Mouse (Mus musculus) kidney, embryonic 15.5 days (tissue): ENCODE data around the gene Rab44. TPM values are rescaled to one million over a fixed set of nuclear protein-coding genes. Genes with fewer than 3 reads are reported as not detected.

Experiments used
- ATAC-seq: fragments of 200-750 bp; cut with Nextera tagmentation; replicated peaks from 2 replicates; pipeline ENCODE4 v1.8.0; 2017; ENCODE audit warnings: moderate TSS enrichment; ENCODE audit not compliant: low FRiP score
- H3K27ac ChIP-seq: fragments of 300-500 bp; sonication (generic); 2 replicates; pipeline ENCODE4 v1.5.1; 2015; ENCODE audit warnings: mild to moderate bottlenecking, inconsistent platforms
- H3K27me3 ChIP-seq: fragments of 300-500 bp; sonication (generic); 2 replicates; pipeline ENCODE4 v1.6.1; 2015; ENCODE audit warnings: inconsistent platforms
- H3K36me3 ChIP-seq: fragments of 300-500 bp; sonication (generic); 2 replicates; pipeline ENCODE4 v1.6.1; 2015; ENCODE audit warnings: inconsistent platforms
- H3K4me1 ChIP-seq: fragments of 300-500 bp; sonication (generic); 2 replicates; pipeline ENCODE4 v1.6.1; 2015; ENCODE audit warnings: inconsistent platforms
- H3K4me2 ChIP-seq: fragments of 300-500 bp; sonication (generic); 2 replicates; pipeline ENCODE4 v1.6.1; 2015; ENCODE audit warnings: moderate library complexity, mild to moderate bottlenecking, inconsistent platforms
- H3K4me3 ChIP-seq: fragments of 300-500 bp; sonication (generic); replicated peaks from 2 replicates; pipeline ENCODE4 v1.5.1; 2015; ENCODE audit warnings: mild to moderate bottlenecking, inconsistent platforms
- H3K9ac ChIP-seq: fragments of 300-500 bp; sonication (generic); 2 replicates; pipeline ENCODE4 v1.6.1; 2015; ENCODE audit warnings: mild to moderate bottlenecking, inconsistent platforms
- H3K9me3 ChIP-seq: fragments of 300-500 bp; sonication (generic); replicated peaks from 2 replicates; pipeline ENCODE4 v1.6.1; 2016; ENCODE audit warnings: inconsistent platforms
- WGBS: fragments of 180-500 bp; shearing (Covaris S2); methylation state at CpG from one replicate; pipeline ENCODE4 v1.1.7; 2015; ENCODE audit warnings: mixed read lengths; 5-methylcytosine and 5-hydroxymethylcytosine counted together
- polyA plus RNA-seq: library from polyadenylated mRNA; unstranded; fragments of >200 nt; fragmentation: Nextera tagmentation; extraction: Ambion mirVana; gene quantifications from 2 replicates; pipeline ENCODE4 v1.2.1, GENCODE M21; 2015

The Rab44 gene
- polyA plus RNA-seq, 1 experiment from 2014 or later: 0.34 TPM

GRCm38 (mm10) chr17:29116023-29116422 is 2.1 kb downstream of the Rab44 start:
- Histone ChIP-seq H3K27ac (no peak overlapping the region), H3K4me2 (no peak overlapping the region), H3K9me3 (no peaks in the 10 kb centered on the region), H3K36me3 (no peaks in the 10 kb centered on the region), H3K27me3 (no peaks in the 10 kb centered on the region), H3K4me3 (no peak overlapping the region), H3K4me1 (no peaks in the 10 kb centered on the region), H3K9ac (no peak overlapping the region)
- 76% methylated on average over 12 of the region's 12 CpGs for WGBS
- ATAC-seq: no peak

- Histone ChIP-seq H3K27me3 (no peaks in the 10 kb centered on the region), H3K9ac (no peak overlapping the region), H3K4me2 (no peak overlapping the region), H3K36me3 (no peaks in the 10 kb centered on the region), H3K9me3 (no peaks in the 10 kb centered on the region), H3K4me3 (no peak overlapping the region), H3K27ac (no peak overlapping the region), H3K4me1 (no peaks in the 10 kb centered on the region)
- 81% methylated on average over 8 of the region's 8 CpGs for WGBS
- ATAC-seq: no peak
Measured at GRCm38 (mm10) chr17:29117006-29117648, 3.2 kb downstream of the Rab44 start.

DNA sequence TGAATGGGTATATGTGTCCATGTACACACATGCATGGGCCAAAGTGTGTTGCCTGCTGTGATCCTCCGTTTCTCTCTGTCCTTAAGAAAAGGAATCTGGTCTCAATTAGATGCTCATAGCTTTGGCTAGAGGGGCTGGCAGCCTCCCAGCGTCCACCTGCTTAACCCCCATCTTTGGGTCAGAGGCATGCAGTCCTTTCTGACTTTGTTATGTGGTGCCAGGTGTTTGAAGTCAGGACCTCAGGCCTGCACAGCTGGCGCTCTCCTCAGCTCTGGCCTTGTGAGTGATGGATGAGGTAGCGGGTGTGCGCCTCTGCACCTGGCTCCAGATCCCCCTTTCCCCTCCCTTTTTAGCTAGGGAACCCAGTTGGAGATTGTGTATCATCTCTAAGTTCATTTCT is 4.1 kb downstream of the Rab44 start:
- no peaks in the 10 kb centered on the region for H3K36me3 ChIP-seq
- H3K9me3 ChIP-seq: no peaks in the 10 kb centered on the region
- H3K4me1 ChIP-seq: peaks cover 7% of the 10 kb centered on the region
- no peak overlapping the region for H3K9ac ChIP-seq
- 35% methylated on average over 5 of the region's 5 CpGs for WGBS
- H3K4me3 ChIP-seq: no peak overlapping the region
- H3K27ac ChIP-seq: no peak overlapping the region
- H3K4me2 ChIP-seq: no peak overlapping the region
- no peaks in the 10 kb centered on the region for H3K27me3 ChIP-seq
- ATAC-seq: no peak

DNA sequence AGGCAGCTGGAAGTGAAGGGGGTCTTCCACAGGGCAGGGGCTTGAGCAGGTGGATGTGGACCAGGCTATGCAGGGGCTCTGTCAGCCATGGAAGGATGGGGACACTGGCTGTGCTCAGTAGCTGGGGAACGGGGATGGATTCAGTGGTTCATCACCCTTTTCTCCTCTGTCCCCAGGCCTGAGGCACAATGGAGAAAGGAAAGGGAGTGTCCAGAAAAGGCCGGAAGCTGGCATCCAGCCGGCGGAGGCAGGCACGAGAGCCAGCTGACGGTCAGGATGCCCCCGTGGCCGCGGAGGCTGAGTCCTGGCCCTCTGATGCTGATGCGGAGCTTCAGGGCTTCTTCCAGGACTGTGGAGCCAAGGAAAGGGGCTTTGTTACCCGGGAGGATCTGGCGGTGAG is 6.7 kb downstream of the Rab44 start:
- no peaks in the 10 kb centered on the region for H3K9me3 ChIP-seq
- ATAC-seq: no peak
- 57% methylated on average over 12 of the region's 12 CpGs for WGBS
- H3K4me1 ChIP-seq: peaks cover 17% of the 10 kb centered on the region
- no peak overlapping the region for H3K9ac ChIP-seq
- H3K4me3 ChIP-seq: no peak overlapping the region
- no peaks in the 10 kb centered on the region for H3K27me3 ChIP-seq
- H3K36me3 ChIP-seq: no peaks in the 10 kb centered on the region
- H3K27ac ChIP-seq: no peak overlapping the region
- no peak overlapping the region for H3K4me2 ChIP-seq

- H3K27me3 ChIP-seq: no peaks in the 10 kb centered on the region
- ATAC-seq: peak; percentile 49; the same call in 1 of the 2 replicates
- peaks cover 17% of the 10 kb centered on the region for H3K4me1 ChIP-seq
- WGBS: 51% methylated on average over 6 of the region's 6 CpGs
- no peak overlapping the region for H3K4me3 ChIP-seq
- H3K4me2 ChIP-seq: no peak overlapping the region
- H3K36me3 ChIP-seq: no peaks in the 10 kb centered on the region
- no peaks in the 10 kb centered on the region for H3K9me3 ChIP-seq
- H3K27ac ChIP-seq: peak overlapping the region; percentile 79
- H3K9ac ChIP-seq: no peak overlapping the region
Measured at GRCm38 (mm10) chr17:29122817-29123216, 8.9 kb downstream of the Rab44 start.

- peak; percentile 91 for ATAC-seq
- Histone ChIP-seq H3K36me3 (no peaks in the 10 kb centered on the region), H3K27ac (peak overlapping the region; percentile 79), H3K9ac (no peak overlapping the region), H3K4me3 (no peak overlapping the region), H3K9me3 (no peaks in the 10 kb centered on the region), H3K4me2 (no peak overlapping the region; the same call in 1 of the 2 replicates), H3K27me3 (no peaks in the 10 kb centered on the region), H3K4me1 (peaks cover 17% of the 10 kb centered on the region)
- WGBS: 43% methylated on average over 6 of the region's 6 CpGs
Measured at GRCm38 (mm10) chr17:29123578-29124174, 9.7 kb downstream of the Rab44 start.

GRCm38 (mm10) chr17:29126561-29126960 is 12.6 kb downstream of the Rab44 start:
- ATAC-seq: no peak
- WGBS: 97% methylated on average over 3 of the region's 3 CpGs
- Histone ChIP-seq H3K36me3 (no peaks in the 10 kb centered on the region), H3K9me3 (no peaks in the 10 kb centered on the region), H3K27me3 (no peaks in the 10 kb centered on the region), H3K4me2 (no peak overlapping the region), H3K27ac (no peak overlapping the region), H3K4me3 (no peak overlapping the region), H3K9ac (no peak overlapping the region), H3K4me1 (peaks cover 17% of the 10 kb centered on the region)

GRCm38 (mm10) chr17:29129341-29129740 is 15.4 kb downstream of the Rab44 start:
- WGBS: 54% methylated on average over 5 of the region's 5 CpGs
- ATAC-seq: no peak

GRCm38 (mm10) chr17:29135066-29135465 is 21.1 kb downstream of the Rab44 start:
- WGBS: 74% methylated on average over 5 of the region's 5 CpGs
- peaks cover 5% of the 10 kb centered on the region; the same call in 1 of the 2 replicates for H3K4me1 ChIP-seq

More at GRCm38 (mm10) chr17:29129341-29129740, 15.4 kb downstream of the Rab44 start:
- peaks cover 4% of the 10 kb centered on the region; the same call in 1 of the 2 replicates for H3K4me1 ChIP-seq
- H3K27me3 ChIP-seq: no peaks in the 10 kb centered on the region
- H3K4me2 ChIP-seq: no peak overlapping the region
- no peak overlapping the region for H3K4me3 ChIP-seq
- no peaks in the 10 kb centered on the region for H3K9me3 ChIP-seq
- H3K9ac ChIP-seq: no peak overlapping the region
- no peak overlapping the region for H3K27ac ChIP-seq
- H3K36me3 ChIP-seq: no peaks in the 10 kb centered on the region

DNA sequence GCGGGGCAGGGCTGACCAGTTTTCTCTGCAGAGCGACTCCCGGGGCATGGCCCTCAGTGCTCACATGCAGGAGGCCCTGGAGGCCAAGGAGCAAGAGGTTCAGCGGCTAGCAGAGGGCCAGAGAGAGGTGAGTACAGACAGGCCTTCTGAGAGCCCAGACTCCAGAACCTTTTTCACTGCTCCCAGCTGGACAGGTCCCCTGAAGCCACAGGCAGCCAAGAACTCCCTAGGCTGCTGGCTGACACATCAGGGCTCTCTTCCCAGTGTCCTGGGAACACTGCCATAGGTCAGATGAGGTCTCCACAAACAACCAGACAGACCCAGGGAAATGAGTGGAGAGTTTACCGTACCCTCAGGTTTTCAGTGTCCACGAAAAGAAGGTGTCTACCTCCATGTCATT is 22.3 kb downstream of the Rab44 start:
- ATAC-seq: no peak
- H3K9ac ChIP-seq: no peak overlapping the region
- 55% methylated on average over 6 of the region's 6 CpGs for WGBS
- no peak overlapping the region for H3K4me2 ChIP-seq
- H3K36me3 ChIP-seq: no peaks in the 10 kb centered on the region
- no peaks in the 10 kb centered on the region for H3K9me3 ChIP-seq
- H3K27ac ChIP-seq: no peak overlapping the region
- H3K27me3 ChIP-seq: no peaks in the 10 kb centered on the region
- peaks cover 5% of the 10 kb centered on the region; the same call in 1 of the 2 replicates for H3K4me1 ChIP-seq
- H3K4me3 ChIP-seq: no peak overlapping the region

More at GRCm38 (mm10) chr17:29135066-29135465, 21.1 kb downstream of the Rab44 start:
- Histone ChIP-seq H3K4me2 (no peak overlapping the region), H3K27ac (no peak overlapping the region), H3K4me3 (no peak overlapping the region), H3K36me3 (no peaks in the 10 kb centered on the region), H3K9ac (no peak overlapping the region), H3K27me3 (no peaks in the 10 kb centered on the region), H3K9me3 (no peaks in the 10 kb centered on the region)
- ATAC-seq: no peak

GRCm38 (mm10) chr17:29137906-29138305 is 24.0 kb downstream of the Rab44 start:
- Histone ChIP-seq H3K4me1 (peaks cover 5% of the 10 kb centered on the region; the same call in 1 of the 2 replicates), H3K4me2 (no peak overlapping the region), H3K36me3 (no peaks in the 10 kb centered on the region), H3K27me3 (no peaks in the 10 kb centered on the region), H3K27ac (no peak overlapping the region), H3K9ac (no peak overlapping the region), H3K9me3 (no peaks in the 10 kb centered on the region), H3K4me3 (no peak overlapping the region)
- ATAC-seq: no peak
- WGBS: 85% methylated on average over 7 of the region's 7 CpGs

GRCm38 (mm10) chr17:29141577-29141976 is 27.6 kb downstream of the Rab44 start:
- ATAC-seq: no peak
- no peaks in the 10 kb centered on the region for H3K4me1 ChIP-seq
- no peaks in the 10 kb centered on the region for H3K27me3 ChIP-seq
- no peak overlapping the region for H3K4me2 ChIP-seq
- 0 out of 2 replicates have a peak, but pooled peaks cover 4% of the 10 kb centered on the region for H3K9me3 ChIP-seq
- no peaks in the 10 kb centered on the region for H3K36me3 ChIP-seq
- no peak overlapping the region for H3K9ac ChIP-seq
- H3K4me3 ChIP-seq: no peak overlapping the region
- WGBS: 86% methylated on average over 3 of the region's 3 CpGs
- no peak overlapping the region for H3K27ac ChIP-seq
